Mouse (Mus musculus) midbrain, embryonic 14.5 days (tissue): ENCODE results near the gene Pou3f3. TPM values are rescaled to one million over a fixed set of nuclear protein-coding genes. Genes with fewer than 3 reads are reported as not detected.

Experiments used
- ATAC-seq: fragments of 200-750 bp; cut with Nextera tagmentation; 2 replicates; pipeline ENCODE4 v1.8.0; 2017; ENCODE audit warnings: moderate number of reproducible peaks, moderate library complexity; ENCODE audit not compliant: low FRiP score, low TSS enrichment
- DNase-seq: peaks from one replicate; pipeline ENCODE4 v3.0.0-alpha.2; 2015
- H3K27ac ChIP-seq: fragments of 300-500 bp; sonication (generic); replicated peaks from 2 replicates; pipeline ENCODE4 v1.5.1; 2014; ENCODE audit warnings: mild to moderate bottlenecking, low read depth, low read length, moderate library complexity
- H3K27me3 ChIP-seq: fragments of 300-500 bp; sonication (generic); 2 replicates; pipeline ENCODE4 v1.6.1; 2014; ENCODE audit warnings: low read length, control low read depth, mixed read lengths; ENCODE audit not compliant: control insufficient read depth, insufficient read depth
- H3K36me3 ChIP-seq: fragments of 300-500 bp; sonication (generic); 2 replicates; pipeline ENCODE4 v1.6.1; 2014; ENCODE audit warnings: low read length, control low read depth; ENCODE audit not compliant: control insufficient read depth, insufficient read depth
- H3K4me1 ChIP-seq: fragments of 300-500 bp; sonication (generic); 2 replicates; pipeline ENCODE4 v1.6.1; 2014; ENCODE audit warnings: mild to moderate bottlenecking, antibody characterized with exemption, low read length, control low read depth; ENCODE audit not compliant: control insufficient read depth, insufficient read depth
- H3K4me2 ChIP-seq: fragments of 300-500 bp; sonication (generic); 2 replicates; pipeline ENCODE4 v1.6.1; 2014; ENCODE audit warnings: mild to moderate bottlenecking, low read length, moderate library complexity
- H3K4me3 ChIP-seq: fragments of 300-500 bp; sonication (generic); replicated peaks from 2 replicates; pipeline ENCODE4 v1.5.1; 2014; ENCODE audit warnings: low read depth, low read length
- H3K9ac ChIP-seq: fragments of 300-500 bp; sonication (generic); replicated peaks from 2 replicates; pipeline ENCODE4 v1.6.1; 2014; ENCODE audit warnings: mild to moderate bottlenecking, low read length, moderate library complexity
- H3K9me3 ChIP-seq: fragments of 300-500 bp; sonication (generic); 2 replicates; pipeline ENCODE4 v1.6.1; 2016; ENCODE audit warnings: low read length, control low read depth, mixed read lengths; ENCODE audit not compliant: control insufficient read depth
- WGBS: fragments of 180-500 bp; shearing (Covaris S2); extraction: QIAGEN DNeasy Blood & Tissue Kit; methylation state at CpG from one replicate; pipeline ENCODE4 v1.1.7; 2014; 5-methylcytosine and 5-hydroxymethylcytosine counted together
- polyA plus RNA-seq: library from polyadenylated mRNA; unstranded; fragments of >200 nt; fragmentation: Nextera tagmentation; extraction: Ambion mirVana; gene quantifications from 2 replicates; pipeline ENCODE4 v1.2.1, GENCODE M21; 2014

Pou3f3 gene
- polyA plus RNA-seq, 1 experiment from 2014 or later = 24.5 TPM

DNA sequence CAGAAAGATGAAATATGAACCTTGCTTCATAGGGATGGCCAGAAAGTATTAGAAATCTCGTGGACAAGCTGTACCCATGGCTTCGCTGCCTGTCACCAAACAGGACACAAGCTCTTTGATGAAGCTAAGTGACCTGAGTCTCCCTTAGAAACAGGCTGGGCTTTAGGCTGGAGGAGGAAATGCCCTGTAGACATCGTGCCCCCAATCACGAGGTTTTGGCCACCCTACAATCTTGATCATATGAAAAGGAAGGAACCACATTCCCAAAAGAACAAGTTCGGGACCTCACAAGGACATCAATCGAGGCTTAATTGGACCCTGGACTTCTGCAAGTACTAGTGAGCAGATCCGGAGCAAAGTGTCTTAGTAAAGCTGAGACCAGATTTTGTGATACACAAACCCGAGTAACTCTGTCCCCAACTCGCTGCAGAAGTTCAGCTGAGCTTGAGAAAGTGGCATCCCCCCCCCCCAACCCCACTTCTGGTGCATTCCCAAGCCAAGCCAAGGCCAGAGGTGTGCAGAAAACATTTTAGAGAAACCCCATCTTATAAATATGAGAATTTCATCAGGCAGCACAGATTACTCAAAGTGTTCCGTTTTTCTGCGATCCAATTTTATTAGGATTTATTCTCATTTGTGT is 10.1 kb upstream of the Pou3f3 start:
- ATAC-seq (no peak), DNase-seq (peak; percentile 46)
- Histone ChIP-seq H3K4me2 (peak overlapping the region; percentile 98), H3K9me3 (no peaks in the 10 kb centered on the region), H3K9ac (peak overlapping the region; percentile 94), H3K4me1 (peaks cover 52% of the 10 kb centered on the region), H3K27me3 (no peaks in the 10 kb centered on the region), H3K27ac (peak overlapping the region; percentile 99), H3K36me3 (no peaks in the 10 kb centered on the region), H3K4me3 (peak overlapping the region; percentile 92)
- WGBS = 2% methylated on average over 11 of the region's 11 CpGs

DNA sequence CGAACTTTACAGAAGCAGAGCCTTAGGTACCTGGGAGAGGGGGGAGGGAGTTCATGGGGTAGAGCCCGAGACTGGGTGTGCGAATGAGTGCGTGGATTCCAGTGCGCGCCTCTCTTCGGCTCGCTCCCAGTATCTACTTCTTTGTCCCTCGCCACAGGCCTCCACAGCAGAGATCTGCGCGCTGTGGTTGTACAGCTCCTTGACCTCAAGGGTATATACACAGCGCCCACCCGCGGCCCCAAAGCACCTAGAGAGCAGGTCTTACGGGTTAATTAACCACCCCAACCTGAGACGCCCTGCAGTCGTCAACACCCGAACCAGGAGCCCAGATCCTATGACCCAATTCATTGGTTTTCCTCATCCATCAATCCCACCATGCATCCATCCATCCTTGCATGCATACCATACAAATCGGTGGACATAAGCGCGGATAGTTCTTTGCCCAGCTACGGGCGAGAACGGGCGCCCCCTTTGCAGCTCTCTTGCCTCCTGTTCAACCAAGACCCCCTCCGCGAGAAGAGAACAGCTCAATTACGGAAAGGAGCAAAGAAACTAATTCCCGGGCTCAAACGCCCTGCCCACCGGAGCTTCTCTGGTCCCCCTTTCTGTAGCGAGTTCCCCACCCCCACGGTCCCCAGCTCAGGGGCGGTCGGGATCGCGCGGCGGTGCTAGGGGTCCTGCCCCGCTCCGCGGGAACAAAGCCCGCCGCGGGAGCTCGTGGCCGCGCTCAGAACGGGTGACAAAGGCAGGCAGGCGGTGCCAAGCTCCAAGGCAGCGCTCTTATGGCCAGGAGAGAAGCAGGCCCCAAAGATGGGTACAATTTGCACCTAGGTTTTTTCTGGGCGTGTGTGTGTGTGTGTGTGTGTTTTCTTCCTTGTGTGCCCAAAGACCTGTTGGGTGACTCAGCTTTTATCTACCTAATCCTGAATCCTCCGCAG is 9.1 kb upstream of the Pou3f3 start:
- ATAC-seq (peak; percentile 71), DNase-seq (peak; percentile 88)
- WGBS = under 1% methylated on average over 53 of the region's 53 CpGs
- H3K36me3 ChIP-seq = no peaks in the 10 kb centered on the region
- H3K9ac ChIP-seq = peak overlapping the region; percentile 94
- peaks cover 52% of the 10 kb centered on the region for H3K4me1 ChIP-seq
- no peaks in the 10 kb centered on the region for H3K9me3 ChIP-seq
- no peaks in the 10 kb centered on the region for H3K27me3 ChIP-seq
- H3K4me3 ChIP-seq = peak overlapping the region; percentile 92
- peak overlapping the region; percentile 99 for H3K27ac ChIP-seq
- peak overlapping the region; percentile 98 for H3K4me2 ChIP-seq

DNA sequence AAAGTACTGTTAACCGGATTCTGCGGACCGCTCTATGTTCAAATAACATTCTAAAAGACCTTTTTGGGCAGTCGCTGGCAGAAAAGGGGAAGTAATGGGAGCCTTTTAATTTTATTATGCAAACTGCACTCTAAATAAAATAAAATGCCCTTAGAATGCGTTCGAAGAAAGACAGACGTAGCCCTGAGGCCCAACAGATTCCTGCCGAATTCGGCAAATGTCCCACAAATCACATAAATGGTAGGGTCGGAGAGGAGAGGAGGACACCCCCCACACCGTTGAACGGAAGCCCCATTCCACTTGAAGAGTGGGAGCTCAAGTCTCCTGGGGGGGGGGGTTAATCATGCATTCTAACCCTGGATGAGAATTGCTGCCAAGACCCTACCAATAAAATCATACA is 8.3 kb upstream of the Pou3f3 start:
- H3K9ac ChIP-seq = peak overlapping the region; percentile 94
- H3K4me3 ChIP-seq = peak overlapping the region; percentile 92
- H3K4me2 ChIP-seq = peak overlapping the region; percentile 98
- H3K36me3 ChIP-seq = no peaks in the 10 kb centered on the region
- DNase-seq (peak; percentile 57), ATAC-seq (no peak)
- H3K27ac ChIP-seq = peak overlapping the region; percentile 99
- no peaks in the 10 kb centered on the region for H3K27me3 ChIP-seq
- peaks cover 50% of the 10 kb centered on the region for H3K4me1 ChIP-seq
- WGBS = under 1% methylated on average over 12 of the region's 12 CpGs
- no peaks in the 10 kb centered on the region for H3K9me3 ChIP-seq

DNA sequence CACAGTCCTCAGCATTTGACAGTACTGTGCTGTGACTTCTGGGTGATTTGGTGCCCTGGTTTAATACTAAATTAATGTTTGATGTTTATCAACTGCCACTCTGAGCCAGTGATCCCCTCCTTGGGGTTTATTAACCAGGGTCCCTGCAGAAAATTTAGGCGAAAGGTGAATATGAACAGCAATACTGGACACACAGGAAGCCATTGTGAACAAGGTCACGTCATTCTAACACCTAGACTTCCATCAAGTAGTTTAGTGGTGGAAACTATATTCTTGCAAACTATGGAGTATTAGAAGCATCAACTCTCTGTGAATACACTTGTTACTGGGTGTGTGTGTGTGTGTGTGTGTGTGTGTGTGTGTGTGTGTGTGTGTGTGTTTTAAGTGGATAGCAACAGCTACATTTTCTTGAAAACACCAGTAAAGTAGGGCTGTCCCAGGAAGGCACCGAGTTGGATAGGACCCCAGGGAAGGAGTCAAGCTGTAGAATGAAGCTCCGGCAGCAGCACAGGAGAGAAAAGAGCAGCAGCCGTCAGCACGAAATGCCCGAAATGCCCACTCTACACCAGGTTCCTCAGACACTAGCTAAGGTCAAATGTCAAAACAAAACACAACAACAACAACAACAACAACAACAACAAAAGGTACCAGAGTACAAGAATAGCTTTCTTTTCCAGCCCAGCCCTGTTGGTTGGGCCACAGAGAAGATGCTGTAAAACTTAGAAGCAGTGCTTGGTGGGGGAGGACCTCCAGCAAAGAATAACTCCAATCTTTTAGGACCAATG is 7.6 kb upstream of the Pou3f3 start:
- Histone ChIP-seq H3K4me2 (peak overlapping the region; percentile 98), H3K27ac (peak overlapping the region; percentile 99), H3K9ac (peak overlapping the region; percentile 94), H3K9me3 (no peaks in the 10 kb centered on the region), H3K4me3 (peak overlapping the region; percentile 92), H3K27me3 (no peaks in the 10 kb centered on the region), H3K36me3 (no peaks in the 10 kb centered on the region), H3K4me1 (peaks cover 48% of the 10 kb centered on the region)
- no peak for ATAC-seq
- peak; percentile 55 for DNase-seq
- 5% methylated on average over 7 of the region's 7 CpGs for WGBS

DNA sequence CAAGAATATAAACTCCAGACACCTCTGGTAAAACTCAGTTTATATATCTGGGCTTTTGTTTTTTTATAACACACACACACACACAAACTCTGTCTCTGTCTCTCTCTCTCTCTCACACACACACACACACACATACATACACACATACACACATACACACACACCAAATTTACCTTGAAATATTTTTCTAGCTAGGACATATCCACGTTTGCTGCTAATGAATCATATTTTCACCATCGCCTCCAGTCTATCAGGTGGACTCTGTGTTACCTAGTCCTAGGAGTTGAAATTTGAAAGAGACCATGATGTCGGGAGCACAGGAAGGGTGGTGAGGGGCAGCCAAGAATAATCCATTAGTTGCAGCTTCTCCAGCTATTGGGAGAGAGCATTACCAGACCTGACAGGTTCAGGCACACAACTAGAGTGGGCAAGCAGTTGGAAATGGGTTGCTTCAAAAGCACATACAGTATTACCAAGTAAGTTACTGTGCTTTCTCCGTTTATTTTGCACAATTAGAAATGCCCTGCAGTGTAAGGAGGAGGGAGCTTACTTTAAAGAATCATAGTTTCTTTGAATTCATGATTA is 6.9 kb upstream of the Pou3f3 start:
- peak; percentile 45 for DNase-seq
- H3K9ac ChIP-seq = peak overlapping the region; percentile 94
- H3K4me2 ChIP-seq = peak overlapping the region; percentile 98
- H3K27ac ChIP-seq = peak overlapping the region; percentile 99
- peak overlapping the region; percentile 92 for H3K4me3 ChIP-seq
- no peak for ATAC-seq
- no peaks in the 10 kb centered on the region for H3K9me3 ChIP-seq
- H3K27me3 ChIP-seq = no peaks in the 10 kb centered on the region
- peaks cover 41% of the 10 kb centered on the region for H3K4me1 ChIP-seq
- H3K36me3 ChIP-seq = no peaks in the 10 kb centered on the region
- WGBS = 4% methylated on average over 4 of the region's 4 CpGs

DNA sequence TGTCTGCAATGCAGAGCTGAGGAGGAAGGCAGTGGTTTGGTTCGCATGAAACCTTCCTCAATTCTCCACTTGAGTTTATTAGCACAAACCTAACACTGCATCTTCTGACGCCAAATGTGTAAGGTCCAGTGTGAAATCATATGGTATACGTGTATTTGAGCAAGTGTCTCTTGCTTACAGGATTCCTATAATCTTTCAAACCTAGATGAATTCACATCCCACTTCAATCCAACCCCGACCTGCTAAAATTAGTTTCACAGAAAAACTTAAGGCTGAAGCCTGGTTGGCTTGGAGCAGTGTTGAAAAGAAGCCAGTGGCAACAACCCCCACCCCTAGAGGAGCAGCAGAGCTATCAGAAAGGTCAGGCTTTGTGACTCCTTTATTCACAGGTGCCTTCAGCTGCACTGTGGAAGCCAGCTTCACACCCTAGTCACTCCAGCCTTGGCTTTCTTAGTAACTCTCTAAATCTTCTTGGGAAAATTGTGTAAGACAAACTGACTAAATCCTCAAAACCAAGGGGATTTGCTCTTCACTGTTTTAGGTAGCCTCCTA is 5.5 kb upstream of the Pou3f3 start:
- peaks cover 28% of the 10 kb centered on the region for H3K4me1 ChIP-seq

DNA sequence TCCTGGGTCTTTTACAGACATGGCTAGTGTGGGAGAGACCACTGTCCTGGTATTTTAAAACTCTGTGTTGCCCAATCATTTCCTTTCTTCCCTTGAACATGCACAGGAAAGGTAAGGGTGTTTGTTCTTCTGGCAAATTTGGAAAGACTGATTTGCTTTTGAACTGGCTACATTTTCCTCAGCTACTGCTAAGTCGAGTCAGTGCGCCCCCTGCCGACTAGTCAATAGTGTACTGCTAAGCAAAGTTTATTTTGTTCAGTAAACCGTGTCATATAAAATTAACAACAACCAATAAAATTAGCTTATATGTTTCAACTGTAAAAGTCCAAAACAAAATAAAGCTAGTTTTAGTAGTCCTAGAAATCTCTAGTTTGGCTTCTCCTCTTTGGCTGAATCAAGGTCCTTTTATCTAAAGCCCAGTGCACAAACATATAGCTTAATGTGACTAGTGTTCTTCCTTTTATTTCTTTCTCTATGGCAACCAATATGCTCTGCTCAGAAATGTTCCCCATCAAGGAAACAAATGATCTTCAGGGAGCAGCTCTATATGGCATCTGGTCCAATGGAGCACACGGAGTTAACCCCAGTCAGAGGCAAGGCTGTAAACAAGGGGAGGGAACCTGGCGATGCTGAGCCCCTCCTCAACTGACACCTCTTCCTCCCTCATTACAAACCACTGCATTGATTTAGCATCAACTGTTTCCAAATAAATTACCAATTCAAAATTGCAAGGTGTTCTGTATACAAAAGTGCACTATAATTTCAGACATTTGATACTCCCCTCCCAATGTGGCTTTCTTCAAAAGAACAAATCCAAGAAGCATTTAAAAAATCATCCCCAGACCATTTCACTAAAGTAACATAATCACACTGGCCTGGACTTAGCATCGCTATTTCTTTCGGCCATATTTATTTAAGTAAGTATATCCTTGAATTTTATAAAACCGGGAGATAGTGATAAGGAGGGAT is 4.1 kb upstream of the Pou3f3 start:
- H3K9me3 ChIP-seq = no peaks in the 10 kb centered on the region
- no peaks in the 10 kb centered on the region for H3K36me3 ChIP-seq
- H3K27me3 ChIP-seq = no peaks in the 10 kb centered on the region
- peak overlapping the region; percentile 99 for H3K27ac ChIP-seq
- ATAC-seq = no peak
- peak overlapping the region; percentile 92 for H3K4me3 ChIP-seq
- H3K9ac ChIP-seq = peak overlapping the region; percentile 94
- H3K4me1 ChIP-seq = peaks cover 20% of the 10 kb centered on the region
- WGBS = under 1% methylated on average over 9 of the region's 9 CpGs
- H3K4me2 ChIP-seq = peak overlapping the region; percentile 98
- DNase-seq = peak; percentile 96

More for the DNA sequence above, 5.5 kb upstream of the Pou3f3 start:
- Histone ChIP-seq H3K4me3 (peak overlapping the region; percentile 92), H3K36me3 (no peaks in the 10 kb centered on the region), H3K4me2 (peak overlapping the region; percentile 98), H3K9me3 (no peaks in the 10 kb centered on the region), H3K27ac (peak overlapping the region; percentile 99), H3K9ac (peak overlapping the region; percentile 94), H3K27me3 (no peaks in the 10 kb centered on the region)
- ATAC-seq = no peak
- peak; percentile 56 for DNase-seq
- WGBS = 5% methylated on average over 4 of the region's 4 CpGs
